Mouse (Mus musculus): Measurements from ENCODE around the gene Ctc1. TPM values are rescaled to one million over a fixed set of nuclear protein-coding genes. Genes with fewer than 3 reads are reported as not detected.
"Not testable (repeated sequence)": the region's sequence is repeated elsewhere in the genome, so short reads cannot be mapped to it uniquely, and the experiment has no call there.

Ctc1 gene
- polyA plus RNA-seq, 1 experiment from 2014 or later: 54.4 TPM

- not testable (repeated sequence) for H3K9ac ChIP-seq; H3K4me2 ChIP-seq (replicated peaks); H3K4me3 ChIP-seq (replicated peaks; ENCODE audit: low read length); H3K4me1 ChIP-seq (replicated peaks; ENCODE audit: control insufficient read depth, insufficient read depth, low read length); H3K27me3 ChIP-seq (ENCODE audit: control insufficient read depth, insufficient read depth, low read length); DNase-seq (ENCODE audit: low spot score); H3K9me3 ChIP-seq (ENCODE audit: control insufficient read depth, low read length); H3K27ac ChIP-seq; ATAC-seq (ENCODE audit: low FRiP score)
- peaks cover 55% of the 10 kb centered on the region for H3K36me3 ChIP-seq (replicated peaks; ENCODE audit: control insufficient read depth, insufficient read depth)
- WGBS: 95% methylated on average over 4 of the region's 4 CpGs
Measured at GRCm38 (mm10) chr11:69002782-69003181, 12.9 kb upstream of the Ctc1 start.

- 56% methylated on average over 4 of the region's 4 CpGs for WGBS
- Histone ChIP-seq H3K9ac (no peak overlapping the region), H3K4me2 (replicated peaks) (no peak overlapping the region), H3K4me1 (replicated peaks; ENCODE audit: control insufficient read depth, insufficient read depth, low read length) (peaks cover 10% of the 10 kb centered on the region), H3K9me3 (ENCODE audit: control insufficient read depth, low read length) (no peaks in the 10 kb centered on the region), H3K36me3 (replicated peaks; ENCODE audit: control insufficient read depth, insufficient read depth) (peaks cover 46% of the 10 kb centered on the region), H3K27me3 (ENCODE audit: control insufficient read depth, insufficient read depth, low read length) (no peaks in the 10 kb centered on the region), H3K4me3 (replicated peaks; ENCODE audit: low read length) (no peak overlapping the region), H3K27ac (no peak overlapping the region)
- DNase-seq (ENCODE audit: low spot score) (no peak), ATAC-seq (ENCODE audit: low FRiP score) (no peak)
Measured at GRCm38 (mm10) chr11:69003592-69003991, 12.1 kb upstream of the Ctc1 start.

DNA sequence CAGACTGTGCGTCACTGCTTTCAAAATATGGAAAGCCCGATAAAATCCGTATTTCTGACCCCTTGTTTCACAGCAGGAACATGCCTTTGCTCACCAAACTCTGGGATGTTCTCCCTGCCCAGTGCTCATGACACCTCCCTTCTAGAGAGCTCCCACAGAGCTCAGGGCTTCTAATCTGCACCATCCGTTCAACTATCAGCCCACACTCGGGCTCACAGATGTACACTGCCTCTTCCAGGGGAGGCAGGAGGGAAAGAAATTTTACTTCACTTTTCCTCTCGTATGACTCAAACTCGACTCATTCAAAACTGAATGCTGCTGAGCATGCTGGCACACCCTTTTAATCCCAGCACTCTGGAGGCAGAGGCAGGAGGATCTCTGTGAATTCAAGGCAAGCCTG is 10.5 kb upstream of the Ctc1 start:
- H3K27me3 ChIP-seq (ENCODE audit: control insufficient read depth, insufficient read depth, low read length): no peaks in the 10 kb centered on the region
- no peaks in the 10 kb centered on the region for H3K9me3 ChIP-seq (ENCODE audit: control insufficient read depth, low read length)
- H3K4me3 ChIP-seq (replicated peaks; ENCODE audit: low read length): no peak overlapping the region
- WGBS: 91% methylated on average over 7 of the region's 7 CpGs
- DNase-seq (ENCODE audit: low spot score) (no peak), ATAC-seq (ENCODE audit: low FRiP score) (no peak)
- no peak overlapping the region for H3K4me2 ChIP-seq (replicated peaks)
- peaks cover 10% of the 10 kb centered on the region for H3K4me1 ChIP-seq (replicated peaks; ENCODE audit: control insufficient read depth, insufficient read depth, low read length)
- no peak overlapping the region for H3K27ac ChIP-seq
- no peak overlapping the region for H3K9ac ChIP-seq
- peaks cover 30% of the 10 kb centered on the region for H3K36me3 ChIP-seq (replicated peaks; ENCODE audit: control insufficient read depth, insufficient read depth)

DNA sequence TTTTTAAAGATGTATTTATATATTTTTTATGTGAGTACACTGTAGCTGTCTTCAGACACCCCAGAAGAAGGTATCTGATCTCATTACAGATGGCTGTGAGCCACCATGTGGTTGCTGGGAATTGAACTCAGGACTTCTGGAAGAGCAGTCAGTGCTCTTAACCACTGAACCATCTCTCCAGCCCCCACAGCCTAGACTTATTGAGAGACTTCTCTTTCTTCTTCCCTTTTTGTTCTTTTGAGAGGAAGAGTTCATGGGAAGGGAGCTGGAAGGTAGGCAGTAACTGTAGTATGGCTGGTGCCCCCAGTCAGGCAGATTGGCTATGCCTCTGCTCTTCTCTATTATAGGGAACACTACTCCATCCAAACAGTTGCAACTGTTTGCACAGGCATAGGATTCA is 9.1 kb upstream of the Ctc1 start:
- H3K4me3 ChIP-seq (replicated peaks; ENCODE audit: low read length); H3K9me3 ChIP-seq (ENCODE audit: control insufficient read depth, low read length); H3K27ac ChIP-seq; H3K9ac ChIP-seq; ATAC-seq (ENCODE audit: low FRiP score); H3K4me2 ChIP-seq (replicated peaks); DNase-seq (ENCODE audit: low spot score); H3K27me3 ChIP-seq (ENCODE audit: control insufficient read depth, insufficient read depth, low read length): not testable (repeated sequence)
- peaks cover 14% of the 10 kb centered on the region for H3K4me1 ChIP-seq (replicated peaks; ENCODE audit: control insufficient read depth, insufficient read depth, low read length)
- H3K36me3 ChIP-seq (replicated peaks; ENCODE audit: control insufficient read depth, insufficient read depth): peaks cover 17% of the 10 kb centered on the region

DNA sequence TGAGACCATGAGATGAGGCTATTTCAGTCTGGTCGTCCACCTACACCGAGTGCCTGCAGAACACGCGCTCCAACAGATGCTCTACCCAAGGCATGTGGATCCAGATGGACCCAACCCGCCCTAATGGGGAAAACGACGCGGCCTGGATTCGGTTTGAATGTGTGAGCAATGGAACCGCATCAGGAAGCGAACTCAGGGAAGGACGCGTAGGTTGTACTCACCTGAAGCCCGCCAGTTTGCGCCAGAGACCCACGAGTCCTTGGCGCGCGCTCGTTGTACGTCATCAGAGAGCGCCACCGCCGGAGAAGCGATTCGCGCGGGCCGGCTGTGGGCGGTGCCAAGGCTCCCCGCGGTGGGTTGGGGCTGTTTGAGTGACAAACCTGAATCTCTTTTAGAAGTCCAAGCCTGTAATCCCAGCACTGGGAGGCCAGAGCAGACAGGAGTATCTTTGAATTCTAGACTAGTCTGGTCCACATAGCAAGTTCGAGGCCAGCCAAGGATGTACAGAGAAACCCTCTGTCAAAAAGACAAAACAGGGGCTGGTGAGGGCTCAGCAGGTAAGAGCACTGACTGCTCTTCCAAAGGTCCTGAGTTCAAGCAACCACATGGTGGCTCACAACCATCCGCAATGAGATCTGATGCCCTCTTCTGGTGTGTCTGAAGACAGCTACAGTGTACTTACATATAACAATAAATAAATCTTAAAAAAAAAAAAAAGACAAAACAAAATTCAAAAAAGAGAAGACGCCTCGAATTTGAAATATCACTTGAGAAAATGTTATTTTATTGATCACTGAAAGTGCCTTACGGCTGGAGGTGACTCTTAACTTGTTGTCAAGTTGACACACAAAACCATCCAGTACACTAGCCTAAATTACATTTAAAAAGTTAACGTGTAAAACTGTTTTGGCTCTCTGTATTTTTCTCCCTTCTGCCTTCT is 7.3 kb upstream of the Ctc1 start, which contains the start of gene Pfas:
Gene Pfas (minus strand): TSS at position 279 of the 940 bp plus-strand sequence.
- H3K9me3 ChIP-seq (ENCODE audit: control insufficient read depth, low read length): no peaks in the 10 kb centered on the region
- peak within 1 kb of the TSS; percentile 52; the same call in 1 of the 2 replicates for H3K27ac ChIP-seq
- WGBS: 10% methylated on average over 38 of the region's 38 CpGs

DNA sequence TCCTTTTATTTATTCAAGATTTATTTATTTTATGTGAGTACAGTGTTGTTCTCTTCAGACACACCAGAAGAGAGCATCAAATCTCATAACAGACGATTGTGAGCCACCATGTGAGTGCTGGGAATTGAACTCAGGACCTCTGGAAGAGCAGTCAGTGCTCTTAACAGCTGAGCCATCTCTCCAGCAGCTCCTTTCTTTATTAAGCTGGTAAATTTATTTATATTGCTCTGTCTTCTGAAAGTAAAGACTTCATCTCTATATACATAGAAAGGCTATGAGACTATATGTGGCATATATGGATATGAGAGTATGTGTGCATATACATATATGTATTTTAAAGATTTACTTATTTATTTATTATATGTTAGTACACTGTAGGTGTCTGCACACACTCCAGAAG is 6.2 kb upstream of the Ctc1 start:
- DNase-seq (ENCODE audit: low spot score) (no peak), ATAC-seq (ENCODE audit: low FRiP score) (no peak)
- Histone ChIP-seq H3K27ac (no peak overlapping the region), H3K4me1 (replicated peaks; ENCODE audit: control insufficient read depth, insufficient read depth, low read length) (peaks cover 16% of the 10 kb centered on the region), H3K9ac (no peak overlapping the region), H3K27me3 (ENCODE audit: control insufficient read depth, insufficient read depth, low read length) (no peaks in the 10 kb centered on the region), H3K4me3 (replicated peaks; ENCODE audit: low read length) (no peak overlapping the region), H3K36me3 (replicated peaks; ENCODE audit: control insufficient read depth, insufficient read depth) (no peaks in the 10 kb centered on the region), H3K9me3 (ENCODE audit: control insufficient read depth, low read length) (no peaks in the 10 kb centered on the region), H3K4me2 (replicated peaks) (no peak overlapping the region)
- 85% methylated on average over 1 of the region's 1 CpGs for WGBS

More for the DNA sequence above, 7.3 kb upstream of the Ctc1 start, which contains the start of gene Pfas:
- Histone ChIP-seq H3K27me3 (ENCODE audit: control insufficient read depth, insufficient read depth, low read length) (no peaks in the 10 kb centered on the region), H3K4me1 (replicated peaks; ENCODE audit: control insufficient read depth, insufficient read depth, low read length) (peaks cover 16% of the 10 kb centered on the region), H3K9ac (peak within 1 kb of the TSS; percentile 72), H3K36me3 (replicated peaks; ENCODE audit: control insufficient read depth, insufficient read depth) (0 out of 2 replicates have a peak, but pooled peaks cover under 1% of the 10 kb centered on the region), H3K4me2 (replicated peaks) (peak within 1 kb of the TSS; percentile 74), H3K4me3 (replicated peaks; ENCODE audit: low read length) (peak within 1 kb of the TSS; percentile 62)
- peak; percentile 85 for ATAC-seq (ENCODE audit: low FRiP score)
- peak; percentile 98 for DNase-seq (ENCODE audit: low spot score)

DNA sequence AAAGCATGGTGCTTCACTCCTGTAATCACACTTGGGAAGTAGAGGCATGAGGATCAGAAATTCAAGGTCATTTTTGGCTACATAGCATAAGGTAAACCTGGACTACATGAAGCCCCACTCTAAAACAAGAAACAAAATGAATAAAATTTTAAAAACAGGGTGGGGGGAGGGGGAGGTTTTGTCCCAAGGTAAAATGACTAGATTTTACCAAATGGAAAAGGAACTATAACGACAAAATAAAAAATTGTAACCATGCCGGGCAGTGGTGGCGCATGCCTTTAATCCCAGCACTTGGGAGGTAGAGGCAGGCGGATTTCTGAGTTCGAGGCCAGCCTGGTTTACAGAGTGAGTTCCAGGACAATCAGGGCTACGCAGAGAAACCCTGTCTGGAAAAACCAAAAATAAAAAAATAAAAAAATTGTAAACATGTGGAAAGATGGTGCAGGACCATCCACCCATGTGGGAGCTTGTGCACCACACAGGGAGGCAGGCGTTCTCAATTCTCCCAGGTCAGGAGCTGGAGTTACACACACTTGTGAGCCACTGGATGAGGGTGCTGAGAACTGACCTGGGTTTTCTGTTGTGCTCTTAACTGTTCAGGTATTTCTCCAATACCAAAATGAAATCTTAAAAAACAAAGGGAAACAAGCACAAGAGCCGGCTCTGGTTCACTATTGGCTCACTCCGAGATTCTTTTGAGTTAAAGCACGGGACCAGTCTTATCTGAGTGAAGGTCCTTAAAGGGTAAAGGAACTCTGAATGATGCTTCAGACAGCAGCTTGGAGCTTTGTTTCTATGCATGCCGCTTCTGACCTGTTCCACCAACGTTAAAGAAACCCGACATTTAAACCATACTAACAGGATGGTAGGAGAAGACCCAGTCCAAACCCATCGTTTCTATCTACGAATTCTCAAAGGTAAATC is 5.0 kb upstream of the Ctc1 start:
- Histone ChIP-seq H3K27ac (no peak overlapping the region), H3K4me3 (replicated peaks; ENCODE audit: low read length) (no peak overlapping the region), H3K4me1 (replicated peaks; ENCODE audit: control insufficient read depth, insufficient read depth, low read length) (peaks cover 16% of the 10 kb centered on the region), H3K36me3 (replicated peaks; ENCODE audit: control insufficient read depth, insufficient read depth) (no peaks in the 10 kb centered on the region), H3K4me2 (replicated peaks) (peak overlapping the region; percentile 89; the same call in 1 of the 2 replicates), H3K9ac (no peak overlapping the region), H3K27me3 (ENCODE audit: control insufficient read depth, insufficient read depth, low read length) (no peaks in the 10 kb centered on the region), H3K9me3 (ENCODE audit: control insufficient read depth, low read length) (no peaks in the 10 kb centered on the region)
- ATAC-seq (ENCODE audit: low FRiP score) (no peak), DNase-seq (ENCODE audit: low spot score) (no peak)
- WGBS: 93% methylated on average over 15 of the region's 15 CpGs

GRCm38 (mm10) chr11:69011445-69011844 is 4.3 kb upstream of the Ctc1 start:
- Histone ChIP-seq H3K4me2 (replicated peaks) (peak overlapping the region; percentile 89), H3K4me1 (replicated peaks; ENCODE audit: control insufficient read depth, insufficient read depth, low read length) (peaks cover 16% of the 10 kb centered on the region), H3K4me3 (replicated peaks; ENCODE audit: low read length) (peak overlapping the region; percentile 45), H3K27ac (peak overlapping the region; percentile 92), H3K9ac (peak overlapping the region; percentile 77)
- 76% methylated on average over 2 of the region's 2 CpGs for WGBS
- ATAC-seq (ENCODE audit: low FRiP score); H3K36me3 ChIP-seq (replicated peaks; ENCODE audit: control insufficient read depth, insufficient read depth); DNase-seq (ENCODE audit: low spot score); H3K27me3 ChIP-seq (ENCODE audit: control insufficient read depth, insufficient read depth, low read length); H3K9me3 ChIP-seq (ENCODE audit: control insufficient read depth, low read length): not testable (repeated sequence)

All from hindbrain, embryonic 14.5 days (tissue).